ENCODE assay signal across 23 mouse cellular contexts in the genomic region with DNA sequence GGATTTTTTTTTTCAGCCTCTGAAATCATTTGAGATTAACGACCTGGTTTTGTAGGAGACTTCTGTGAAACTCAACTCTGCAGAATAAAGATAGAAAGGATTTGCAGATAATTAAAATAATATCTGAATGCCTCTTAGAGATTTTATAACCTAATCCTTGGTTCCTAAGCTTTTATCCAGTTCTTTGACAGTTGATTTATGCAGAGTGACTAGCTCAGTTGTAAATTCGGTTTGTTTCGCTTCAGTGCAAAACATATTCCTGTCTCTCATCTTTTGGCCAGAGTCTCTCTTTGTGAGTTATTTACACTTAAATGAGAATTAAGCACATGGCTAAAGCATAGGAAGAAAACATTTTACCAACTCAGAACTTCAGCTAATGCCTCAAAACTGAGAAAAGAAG.
A peak's percentile ranks its signal among the peaks of the same experiment; 100 is the strongest.
DNase-seq lines count a peak whose midpoint lies in the region; ATAC-seq and TF ChIP-seq lines count a peak whose summit lies in the region.
"Had no signal": no experiment of that assay in that cellular context is flagged by ENCODE, and none has a peak within 500 bp of the region (broad histone marks: within the 10 kb centered on the region; RNA-seq: fewer than 3 reads in every experiment).

No protein-coding gene starts in this region.

- DNase-seq in kidney, adult 8-10 months, result no peak
- DNase-seq in kidney, postnatal 36 days, result no peak
- peak; percentile 8 for DNase-seq in brain, embryonic 14.5 days (ENCODE audit: low read depth)
- peak; percentile 1 for DNase-seq in hindlimb bud, embryonic 11.5 days (ENCODE audit: extremely low spot score, low read depth, low spot score)
- no peak for DNase-seq in MN1 (ENCODE audit: low spot score)
- DNase-seq in right cerebral cortex, postnatal 25 days, result no peak
- DNase-seq: adrenal gland, adult 8-10 months; adrenal gland, postnatal 14 days; adrenal gland, postnatal 36 days; cerebellum, adult 11 months; cerebellum, adult 18-20 months; cerebellum, adult 8-10 months; cerebellum, adult 9-11 months; cerebellum, postnatal 14 days; cerebellum, postnatal 36 days; forebrain, postnatal 0 days had no signal

- 25% methylated on average over 3 of the region's 3 CpGs for WGBS in kidney, embryonic 14.5 days
- WGBS in kidney, embryonic 16.5 days, result 21% methylated on average over 3 of the region's 3 CpGs

- peaks cover 11% of the 10 kb centered on the region; the same call in 1 of the 2 replicates for H3K4me1 ChIP-seq in kidney, embryonic 14.5 days (ENCODE audit: control insufficient read depth, insufficient read depth, low read length)
- peaks cover 15% of the 10 kb centered on the region for H3K4me1 ChIP-seq in kidney, embryonic 16.5 days (ENCODE audit: insufficient read depth, low read length)
- H3K4me1 ChIP-seq: embryonic facial prominence, embryonic 13.5 days; forebrain, embryonic 13.5 days; forebrain, embryonic 15.5 days had no signal

- no peak overlapping the region for H3K27ac ChIP-seq in kidney, embryonic 14.5 days (ENCODE audit: low read depth, low read length)
- no peak overlapping the region for H3K27ac ChIP-seq in kidney, embryonic 16.5 days (ENCODE audit: low read length)
- H3K27ac ChIP-seq: embryonic facial prominence, embryonic 13.5 days; forebrain, embryonic 13.5 days; forebrain, embryonic 15.5 days had no signal

- no peaks in the 10 kb centered on the region for H3K36me3 ChIP-seq in kidney, embryonic 14.5 days (ENCODE audit: control insufficient read depth, insufficient read depth, low read length)
- no peaks in the 10 kb centered on the region for H3K36me3 ChIP-seq in kidney, embryonic 16.5 days (ENCODE audit: insufficient read depth, low read length)
- H3K36me3 ChIP-seq: embryonic facial prominence, embryonic 13.5 days; forebrain, embryonic 15.5 days had no signal

- peak; percentile 72 for ATAC-seq in kidney, embryonic 14.5 days (ENCODE audit: low FRiP score, low TSS enrichment)
- ATAC-seq in kidney, embryonic 16.5 days (ENCODE audit: low FRiP score, low TSS enrichment), result peak; percentile 54; the same call in 1 of the 2 replicates
- ATAC-seq: activated CD4-positive, CD25-positive, alpha-beta regulatory T cell, adult 4 months; forebrain, embryonic 13.5 days; forebrain, embryonic 15.5 days; forebrain, postnatal 0 days; Patski had no signal

- no peak for TF ChIP-seq CTCF in brain, embryonic 14.5 days (IDR thresholded peaks at IDR 0.05; ENCODE audit: borderline replicate concordance, extremely low read depth, insufficient read depth, insufficient read length)

- H3K27me3 ChIP-seq in kidney, embryonic 14.5 days (ENCODE audit: control insufficient read depth, insufficient read depth, low read length), result no peaks in the 10 kb centered on the region
- H3K27me3 ChIP-seq in kidney, embryonic 16.5 days (ENCODE audit: insufficient read depth, low read length), result no peaks in the 10 kb centered on the region
- H3K27me3 ChIP-seq: embryonic facial prominence, embryonic 13.5 days; forebrain, embryonic 13.5 days; forebrain, embryonic 15.5 days; Patski had no signal

- no peak overlapping the region for H3K9ac ChIP-seq in kidney, embryonic 14.5 days (ENCODE audit: low read depth, low read length)
- no peak overlapping the region for H3K9ac ChIP-seq in kidney, embryonic 16.5 days (replicated peaks; ENCODE audit: low read length)
- H3K9ac ChIP-seq: embryonic facial prominence, embryonic 13.5 days; forebrain, embryonic 13.5 days; forebrain, embryonic 15.5 days; forebrain, postnatal 0 days had no signal

- H3K4me3 ChIP-seq in kidney, embryonic 14.5 days (ENCODE audit: low read length), result no peak overlapping the region
- no peak overlapping the region for H3K4me3 ChIP-seq in kidney, embryonic 16.5 days (ENCODE audit: low read length)
- H3K4me3 ChIP-seq: embryonic facial prominence, embryonic 13.5 days; forebrain, embryonic 13.5 days; forebrain, embryonic 15.5 days had no signal

- H3K9me3 ChIP-seq in kidney, embryonic 14.5 days (ENCODE audit: control insufficient read depth, low read length), result no peaks in the 10 kb centered on the region
- H3K9me3 ChIP-seq in kidney, embryonic 16.5 days (ENCODE audit: low read length), result no peaks in the 10 kb centered on the region
- H3K9me3 ChIP-seq: embryonic facial prominence, embryonic 13.5 days; forebrain, embryonic 13.5 days; forebrain, embryonic 15.5 days had no signal

- no peak overlapping the region for H3K4me2 ChIP-seq in kidney, embryonic 14.5 days (replicated peaks; ENCODE audit: low read depth, low read length)
- no peak overlapping the region for H3K4me2 ChIP-seq in kidney, embryonic 16.5 days (replicated peaks; ENCODE audit: low read depth, low read length)
- H3K4me2 ChIP-seq: embryonic facial prominence, embryonic 13.5 days; forebrain, embryonic 13.5 days; forebrain, embryonic 15.5 days had no signal

- TF ChIP-seq POLR2A in brain, embryonic 14.5 days (IDR thresholded peaks at IDR 0.05; ENCODE audit: borderline replicate concordance, extremely low read depth, insufficient read depth, insufficient read length, poor library complexity, severe bottlenecking), result no peak

Comparison
In these comparisons a context has a peak if more than half of its experiments do, and no peak if none do; other contexts are left out.
1. DNase-seq: peak in brain, embryonic 14.5 days (single experiment) and hindlimb bud, embryonic 11.5 days (single experiment); none in kidney, adult 8-10 months (0 of 2), kidney, postnatal 36 days (0 of 2), MN1 (single experiment) and right cerebral cortex, postnatal 25 days (single experiment).